Mouse (Mus musculus) kidney, embryonic 14.5 days (tissue): ENCODE measurements around the gene Nek1. TPM values are rescaled to one million over a fixed set of nuclear protein-coding genes. Genes with fewer than 3 reads are reported as not detected.

ENCODE experiments used
- ATAC-seq: fragments of 200-750 bp; cut with Nextera tagmentation; 2 replicates; pipeline ENCODE4 v1.8.0; 2017; ENCODE audit warnings: moderate number of reproducible peaks, mild to moderate bottlenecking, moderate TSS enrichment, moderate library complexity; ENCODE audit not compliant: low FRiP score, low TSS enrichment
- H3K27ac ChIP-seq: fragments of 300-500 bp; sonication (generic); 2 replicates; pipeline ENCODE4 v1.5.1; 2014; ENCODE audit warnings: low read depth, mild to moderate bottlenecking, low read length, moderate library complexity, mixed read lengths
- H3K27me3 ChIP-seq: fragments of 300-500 bp; sonication (generic); 2 replicates; pipeline ENCODE4 v1.6.1; 2014; ENCODE audit warnings: mild to moderate bottlenecking, low read length; ENCODE audit not compliant: control insufficient read depth, insufficient read depth
- H3K36me3 ChIP-seq: fragments of 300-500 bp; sonication (generic); 2 replicates; pipeline ENCODE4 v1.6.1; 2014; ENCODE audit warnings: low read length, mixed read lengths; ENCODE audit not compliant: control insufficient read depth, insufficient read depth
- H3K4me1 ChIP-seq: fragments of 300-500 bp; sonication (generic); 2 replicates; pipeline ENCODE4 v1.6.1; 2014; ENCODE audit warnings: low read length, mixed read lengths; ENCODE audit not compliant: control insufficient read depth, insufficient read depth
- H3K4me2 ChIP-seq: fragments of 300-500 bp; sonication (generic); replicated peaks from 2 replicates; pipeline ENCODE4 v1.6.1; 2014; ENCODE audit warnings: low read depth, mild to moderate bottlenecking, low read length
- H3K4me3 ChIP-seq: fragments of 300-500 bp; sonication (generic); 2 replicates; pipeline ENCODE4 v1.5.1; 2014; ENCODE audit warnings: mild to moderate bottlenecking, low read length
- H3K9ac ChIP-seq: fragments of 300-500 bp; sonication (generic); 2 replicates; pipeline ENCODE4 v1.6.1; 2014; ENCODE audit warnings: low read depth, mild to moderate bottlenecking, low read length, moderate library complexity
- H3K9me3 ChIP-seq: fragments of 300-500 bp; sonication (generic); 2 replicates; pipeline ENCODE4 v1.6.1; 2016; ENCODE audit warnings: low read length; ENCODE audit not compliant: control insufficient read depth
- WGBS: fragments of 180-500 bp; shearing (Covaris S2); extraction: QIAGEN DNeasy Blood & Tissue Kit; methylation state at CpG from one replicate; pipeline ENCODE4 v1.1.7; 2014; 5-methylcytosine and 5-hydroxymethylcytosine counted together
- polyA plus RNA-seq: library from polyadenylated mRNA; unstranded; fragments of >200 nt; fragmentation: Nextera tagmentation; extraction: Ambion mirVana; gene quantifications from 2 replicates; pipeline ENCODE4 v1.2.1, GENCODE M21; 2014

The Nek1 gene
- 15.0 and 24.9 TPM in 2 replicates for polyA plus RNA-seq

GRCm38 (mm10) chr8:60992910-60993638 is at the start of gene Nek1:
TSS of gene Nek1 (plus strand) at chr8:60993195.
- H3K9me3 ChIP-seq: 0 out of 2 replicates have a peak, but pooled peaks cover 2% of the 10 kb centered on the region
- H3K4me3 ChIP-seq: peak within 1 kb of the TSS; percentile 81
- no peaks in the 10 kb centered on the region; the same call in 1 of the 2 replicates for H3K4me1 ChIP-seq
- under 1% methylated on average over 57 of the region's 57 CpGs for WGBS
- peak within 1 kb of the TSS; percentile 85 for H3K4me2 ChIP-seq
- peak; percentile 96 for ATAC-seq
- H3K36me3 ChIP-seq: no peaks in the 10 kb centered on the region
- peak within 1 kb of the TSS; percentile 93 for H3K27ac ChIP-seq
- H3K9ac ChIP-seq: peak within 1 kb of the TSS; percentile 72
- H3K27me3 ChIP-seq: no peaks in the 10 kb centered on the region

- H3K4me2 ChIP-seq: no peak overlapping the region
Observed at GRCm38 (mm10) chr8:60947503-60947902, 45.5 kb upstream of the Nek1 start.

GRCm38 (mm10) chr8:60949859-60950258 is 43.1 kb upstream of the Nek1 start:
- 79% methylated on average over 4 of the region's 4 CpGs for WGBS

More at GRCm38 (mm10) chr8:60947503-60947902, 45.5 kb upstream of the Nek1 start:
- Histone ChIP-seq H3K27me3 (no peaks in the 10 kb centered on the region), H3K9me3 (no peaks in the 10 kb centered on the region), H3K4me3 (no peak overlapping the region), H3K27ac (no peak overlapping the region), H3K9ac (no peak overlapping the region), H3K4me1 (no peaks in the 10 kb centered on the region), H3K36me3 (no peaks in the 10 kb centered on the region)
- no peak for ATAC-seq

DNA sequence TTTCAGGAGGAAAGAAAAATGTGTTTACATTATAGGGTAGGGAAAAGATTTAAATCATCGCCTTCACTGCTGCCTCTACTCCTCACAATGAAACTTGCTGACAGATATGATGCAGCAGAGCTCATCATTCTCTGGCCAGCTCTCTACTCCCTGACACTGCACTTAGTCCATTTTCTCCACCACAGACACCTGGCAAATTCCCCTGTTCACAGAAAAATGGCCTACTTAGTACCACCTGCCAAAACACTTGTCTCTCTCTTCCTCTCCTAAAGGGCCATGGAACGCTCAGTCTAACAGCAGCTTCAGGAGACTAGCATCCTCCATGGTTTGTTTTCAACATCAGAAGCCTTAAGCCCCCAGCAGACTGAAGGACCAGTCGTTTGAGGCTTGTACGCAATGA is 41.7 kb upstream of the Nek1 start:
- Histone ChIP-seq H3K27me3 (no peaks in the 10 kb centered on the region), H3K4me3 (no peak overlapping the region), H3K9ac (no peak overlapping the region), H3K4me2 (no peak overlapping the region), H3K4me1 (peaks cover 8% of the 10 kb centered on the region), H3K9me3 (no peaks in the 10 kb centered on the region), H3K36me3 (no peaks in the 10 kb centered on the region), H3K27ac (no peak overlapping the region)
- no peak for ATAC-seq
- WGBS: 90% methylated on average over 4 of the region's 4 CpGs

More at GRCm38 (mm10) chr8:60949859-60950258, 43.1 kb upstream of the Nek1 start:
- Histone ChIP-seq H3K4me1 (peaks cover 8% of the 10 kb centered on the region), H3K4me3 (no peak overlapping the region), H3K27ac (no peak overlapping the region), H3K4me2 (no peak overlapping the region), H3K36me3 (no peaks in the 10 kb centered on the region), H3K27me3 (no peaks in the 10 kb centered on the region), H3K9me3 (no peaks in the 10 kb centered on the region), H3K9ac (no peak overlapping the region)
- no peak for ATAC-seq

DNA sequence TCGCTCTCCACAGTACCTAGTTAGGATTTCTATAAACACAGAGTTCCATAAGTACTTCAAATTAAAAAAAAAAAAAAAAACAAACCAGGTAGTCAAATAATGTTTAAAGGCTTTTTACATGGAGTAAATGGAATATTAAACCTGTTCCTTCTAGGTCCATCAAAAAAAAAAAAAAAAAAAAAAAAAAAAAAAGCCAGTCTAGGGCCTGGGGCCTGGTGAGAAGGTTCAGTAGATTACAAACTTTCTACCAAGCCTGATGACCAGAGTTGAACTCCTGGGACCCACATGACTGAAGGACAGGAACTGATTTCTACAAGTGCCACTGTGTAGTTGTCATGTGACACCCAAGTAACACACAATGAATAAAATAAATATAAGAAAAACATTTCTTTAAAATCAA is 41.2 kb upstream of the Nek1 start:
- WGBS: 100% methylated on average over 1 of the region's 1 CpGs
- Histone ChIP-seq H3K4me2 (no peak overlapping the region), H3K27me3 (no peaks in the 10 kb centered on the region)

GRCm38 (mm10) chr8:60952803-60953202 is 40.2 kb upstream of the Nek1 start:
- H3K27me3 ChIP-seq: no peaks in the 10 kb centered on the region
- no peak overlapping the region for H3K4me2 ChIP-seq
- H3K4me1 ChIP-seq: peaks cover 8% of the 10 kb centered on the region
- H3K4me3 ChIP-seq: no peak overlapping the region
- H3K9me3 ChIP-seq: no peaks in the 10 kb centered on the region
- ATAC-seq: no peak
- 71% methylated on average over 5 of the region's 5 CpGs for WGBS
- no peaks in the 10 kb centered on the region for H3K36me3 ChIP-seq
- no peak overlapping the region for H3K27ac ChIP-seq
- no peak overlapping the region for H3K9ac ChIP-seq

More for the DNA sequence above, 41.2 kb upstream of the Nek1 start:
- Histone ChIP-seq H3K4me3 (no peak overlapping the region), H3K36me3 (no peaks in the 10 kb centered on the region), H3K4me1 (peaks cover 8% of the 10 kb centered on the region), H3K9me3 (no peaks in the 10 kb centered on the region), H3K27ac (no peak overlapping the region), H3K9ac (no peak overlapping the region)
- no peak for ATAC-seq

DNA sequence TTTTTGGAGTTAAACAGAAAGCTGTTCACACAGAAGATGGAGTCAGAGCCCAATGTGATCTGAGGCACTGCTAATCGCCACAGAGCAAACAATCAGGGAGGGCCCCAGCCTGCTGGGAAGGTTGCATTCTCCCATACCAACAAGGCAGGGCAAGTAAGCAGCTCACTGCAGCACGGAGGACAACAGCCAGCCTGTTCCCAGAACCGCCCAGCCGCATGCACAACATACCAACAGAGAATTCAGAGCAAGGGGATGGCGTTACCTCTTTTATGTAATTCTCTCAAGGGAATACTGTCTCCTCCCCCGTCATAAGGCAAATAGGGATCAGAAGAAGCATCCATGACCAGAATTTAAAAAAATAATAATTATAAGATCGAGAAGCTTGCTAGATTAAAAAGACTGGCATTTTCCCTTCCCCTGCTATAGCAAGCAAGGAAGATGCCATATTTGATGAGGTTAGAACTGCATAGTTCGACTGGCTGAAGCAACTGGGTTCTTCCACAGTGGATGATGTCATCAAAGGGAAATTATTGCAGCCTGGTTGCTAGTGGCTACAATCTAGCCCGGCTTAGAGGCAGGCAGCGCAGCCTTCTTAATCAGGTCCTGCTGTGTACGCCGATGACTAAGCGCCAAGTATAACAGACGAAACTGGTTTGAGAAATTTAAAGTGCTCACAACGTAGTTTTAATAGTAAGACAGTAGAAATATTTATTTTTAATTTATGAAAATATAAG is 38.5 kb upstream of the Nek1 start:
- no peaks in the 10 kb centered on the region for H3K36me3 ChIP-seq
- no peaks in the 10 kb centered on the region for H3K27me3 ChIP-seq
- H3K4me3 ChIP-seq: peak overlapping the region; percentile 38
- peak overlapping the region; percentile 37; the same call in 1 of the 2 replicates for H3K9ac ChIP-seq
- H3K4me1 ChIP-seq: peaks cover 8% of the 10 kb centered on the region
- no peaks in the 10 kb centered on the region for H3K9me3 ChIP-seq
- H3K4me2 ChIP-seq: peak overlapping the region; percentile 50
- peak overlapping the region; percentile 76 for H3K27ac ChIP-seq
- peak; percentile 94 for ATAC-seq
- 6% methylated on average over 15 of the region's 15 CpGs for WGBS

DNA sequence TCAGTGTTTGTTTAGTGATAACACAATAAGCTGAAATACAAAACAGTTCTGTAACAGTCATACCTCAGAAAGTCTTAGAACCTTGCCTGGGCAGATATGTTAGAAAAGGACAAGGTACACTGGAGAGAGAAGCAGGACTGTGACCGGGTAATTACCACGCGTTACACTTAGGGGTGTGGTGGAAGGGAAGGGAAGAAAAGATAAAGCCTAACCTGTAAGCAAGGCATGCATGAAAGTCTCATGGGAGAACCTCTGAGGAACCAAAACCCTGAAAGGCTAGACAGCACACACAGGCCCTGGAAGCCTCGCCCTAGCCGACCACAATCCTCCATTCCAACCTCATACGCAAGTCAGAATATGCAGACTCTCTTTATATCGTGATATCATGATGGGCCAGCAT is 36.1 kb upstream of the Nek1 start:
- no peak for ATAC-seq
- H3K9me3 ChIP-seq: no peaks in the 10 kb centered on the region
- peaks cover 8% of the 10 kb centered on the region for H3K4me1 ChIP-seq
- H3K4me3 ChIP-seq: no peak overlapping the region
- no peak overlapping the region for H3K27ac ChIP-seq
- WGBS: 93% methylated on average over 7 of the region's 7 CpGs
- no peaks in the 10 kb centered on the region for H3K27me3 ChIP-seq
- no peak overlapping the region for H3K4me2 ChIP-seq
- no peak overlapping the region for H3K9ac ChIP-seq
- H3K36me3 ChIP-seq: no peaks in the 10 kb centered on the region

- H3K4me1 ChIP-seq: no peaks in the 10 kb centered on the region
- H3K4me3 ChIP-seq: no peak overlapping the region
- no peaks in the 10 kb centered on the region for H3K36me3 ChIP-seq
- WGBS: 75% methylated on average over 3 of the region's 3 CpGs
- ATAC-seq: no peak
- H3K9me3 ChIP-seq: no peaks in the 10 kb centered on the region
- H3K9ac ChIP-seq: no peak overlapping the region
- H3K27ac ChIP-seq: no peak overlapping the region
- H3K27me3 ChIP-seq: no peaks in the 10 kb centered on the region
- no peak overlapping the region for H3K4me2 ChIP-seq
Observed at GRCm38 (mm10) chr8:60962763-60963162, 30.2 kb upstream of the Nek1 start.
